9 mouse cellular contexts compared by ENCODE assay signal in the genomic region with DNA sequence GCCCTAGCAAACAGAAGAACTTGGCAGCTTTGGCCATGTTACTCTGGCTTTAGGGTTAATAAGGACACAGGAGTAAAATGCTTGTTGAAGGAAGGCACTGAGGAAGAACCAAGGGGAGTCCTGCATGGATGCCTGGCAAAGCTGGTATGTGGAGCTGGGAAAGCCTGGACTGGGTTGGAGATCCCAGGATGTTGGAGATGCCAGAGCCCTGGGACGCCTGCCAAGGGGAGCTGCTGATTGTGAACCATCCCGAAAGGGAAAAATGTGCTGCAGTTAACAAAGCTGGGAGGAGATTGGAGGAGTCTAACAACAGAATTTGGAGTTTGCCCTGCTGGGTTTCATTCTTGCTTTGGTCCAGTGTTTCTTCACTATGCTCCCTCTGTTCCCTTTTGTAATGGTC.
DNase-seq lines count a peak whose midpoint lies in the region; ATAC-seq lines count a peak whose summit lies in the region.
"Had no signal": no experiment of that assay in that cellular context is flagged by ENCODE, and none has a peak within 500 bp of the region (broad histone marks: within the 10 kb centered on the region; RNA-seq: fewer than 3 reads in every experiment).

No protein-coding gene starts in this region.

- DNase-seq in kidney, adult 11 months, result peak; percentile 94
- peak; percentile 78 for DNase-seq in adrenal gland, postnatal 10 days
- DNase-seq in gastrocnemius, postnatal 25 days, result peak; percentile 23
- peak; percentile 96 for DNase-seq in kidney, postnatal 36 days
- DNase-seq in right cerebral cortex, postnatal 4 days, result peak; percentile 61
- no peak for DNase-seq in thymus, postnatal 25 days

- H3K4me2 ChIP-seq in kidney, embryonic 15.5 days, result no peak overlapping the region
- no peak overlapping the region for H3K4me2 ChIP-seq in intestine, embryonic 15.5 days (replicated peaks)

- no peak overlapping the region for H3K9ac ChIP-seq in kidney, embryonic 15.5 days
- no peak overlapping the region for H3K9ac ChIP-seq in intestine, embryonic 15.5 days

- ATAC-seq in kidney, embryonic 15.5 days (replicated peaks; ENCODE audit: low FRiP score), result no peak
- no peak for ATAC-seq in intestine, embryonic 15.5 days

- no peaks in the 10 kb centered on the region for H3K27me3 ChIP-seq in kidney, embryonic 15.5 days
- no peaks in the 10 kb centered on the region for H3K27me3 ChIP-seq in intestine, embryonic 15.5 days (replicated peaks)

- H3K9me3 ChIP-seq in kidney, embryonic 15.5 days (replicated peaks), result no peaks in the 10 kb centered on the region
- H3K9me3 ChIP-seq in intestine, embryonic 15.5 days, result no peaks in the 10 kb centered on the region

- no peak overlapping the region for H3K27ac ChIP-seq in kidney, embryonic 15.5 days
- no peak overlapping the region for H3K27ac ChIP-seq in intestine, embryonic 15.5 days

- H3K36me3 ChIP-seq in kidney, embryonic 15.5 days, result peaks cover 9% of the 10 kb centered on the region; the same call in 1 of the 2 replicates
- no peaks in the 10 kb centered on the region for H3K36me3 ChIP-seq in intestine, embryonic 15.5 days

- H3K4me3 ChIP-seq in kidney, embryonic 15.5 days (replicated peaks), result no peak overlapping the region
- no peak overlapping the region for H3K4me3 ChIP-seq in intestine, embryonic 15.5 days (replicated peaks)
- H3K4me3 ChIP-seq: myocyte had no signal

- no peaks in the 10 kb centered on the region for H3K4me1 ChIP-seq in kidney, embryonic 15.5 days
- H3K4me1 ChIP-seq in intestine, embryonic 15.5 days (replicated peaks), result no peaks in the 10 kb centered on the region

- 76% methylated on average over 2 of the region's 2 CpGs for WGBS in kidney, embryonic 15.5 days
- WGBS in intestine, embryonic 15.5 days, result 72% methylated on average over 2 of the region's 2 CpGs
